Mouse (Mus musculus) ES-E14 (cell line): ENCODE measurements around the gene Rad51b.

Experiments
- CHD2 ChIP-seq: IDR thresholded peaks from 2 replicates; pipeline ENCODE4 v1.6.1; 2014; ENCODE audit warnings: mild to moderate bottlenecking, low read depth, low read length, inconsistent platforms
- MAFK ChIP-seq: IDR thresholded peaks from 2 replicates; pipeline ENCODE4 v1.6.1; 2014; ENCODE audit warnings: mild to moderate bottlenecking, low read depth, low read length, inconsistent platforms; ENCODE audit not compliant: insufficient read depth

GRCm38 (mm10) chr12:79297121-79297576 lies at the start of gene Rad51b:
- TF ChIP-seq MAFK (no peak), CHD2 (peak; percentile 86)
